Mouse (Mus musculus) adrenal gland, postnatal 36 days (tissue): ENCODE measurements around the gene Pnrc1. TPM values are rescaled to one million over a fixed set of nuclear protein-coding genes. Genes with fewer than 3 reads are reported as not detected.

Experiments used
- DNase-seq, 2 experiments: peaks; one replicate each; pipeline ENCODE4 v3.0.0; 2021; ENCODE audit warnings: mixed read lengths in 1 of 2
- total RNA-seq, 2 experiments: library from RNA; stranded (reverse); gene quantifications; 2 replicates each; pipeline ENCODE4 v1.2.3; 2021

Gene Pnrc1
- total RNA-seq, 2 experiments from 2014 or later: 192 to 221 TPM

- no peak for DNase-seq
These were observed 19.3 kb downstream of the Pnrc1 start for GRCm38 (mm10) chr4:33270386-33271314.

GRCm38 (mm10) chr4:33264979-33265726, 24.8 kb downstream of the Pnrc1 start:
- no peak for DNase-seq

DNA sequence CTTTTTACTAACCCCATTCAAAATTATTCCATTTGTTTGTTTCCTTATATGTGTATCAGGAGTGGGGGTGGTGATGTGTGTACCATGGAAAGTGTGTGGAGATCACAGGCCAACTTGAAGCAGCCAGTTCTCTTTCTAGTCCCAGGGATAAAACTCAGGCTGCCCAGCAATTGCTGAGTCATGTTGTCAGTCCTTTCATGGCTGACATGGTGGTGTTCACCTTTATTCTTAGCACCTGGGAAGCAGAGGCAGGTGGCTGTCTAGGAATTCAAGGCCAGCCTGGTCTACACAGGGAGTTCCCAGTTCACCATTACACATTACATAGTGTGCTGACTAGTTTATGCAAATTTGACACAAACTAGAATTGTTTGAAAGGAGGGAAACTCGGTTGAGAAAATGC, 27.1 kb downstream of the Pnrc1 start:
- no peak for DNase-seq

GRCm38 (mm10) chr4:33261311-33261753, 28.6 kb downstream of the Pnrc1 start:
- peak; percentile 96 to 98 for DNase-seq

DNA sequence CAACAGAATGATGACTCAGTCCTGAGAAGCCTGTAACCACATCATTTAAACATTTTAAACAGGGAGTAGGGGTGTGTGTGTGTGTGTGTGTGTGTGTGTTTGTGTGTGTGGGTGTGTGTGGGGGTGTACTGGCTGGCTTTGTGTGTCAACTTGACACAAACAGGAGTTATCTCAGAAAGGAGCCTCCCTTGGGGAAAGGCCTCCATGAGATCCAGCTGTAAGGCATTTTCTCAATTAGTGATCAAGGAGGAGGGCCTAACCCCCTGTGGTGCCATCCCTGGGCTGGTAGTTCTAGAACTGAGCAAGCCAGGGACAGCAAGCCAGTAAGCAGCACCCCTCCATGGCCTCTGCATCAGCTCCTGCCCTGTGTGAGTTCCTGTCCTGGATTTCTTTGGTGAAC, 29.7 kb downstream of the Pnrc1 start:
- DNase-seq: no peak

- DNase-seq: no peak
These were observed 32.5 kb downstream of the Pnrc1 start for GRCm38 (mm10) chr4:33257263-33257964.

DNA sequence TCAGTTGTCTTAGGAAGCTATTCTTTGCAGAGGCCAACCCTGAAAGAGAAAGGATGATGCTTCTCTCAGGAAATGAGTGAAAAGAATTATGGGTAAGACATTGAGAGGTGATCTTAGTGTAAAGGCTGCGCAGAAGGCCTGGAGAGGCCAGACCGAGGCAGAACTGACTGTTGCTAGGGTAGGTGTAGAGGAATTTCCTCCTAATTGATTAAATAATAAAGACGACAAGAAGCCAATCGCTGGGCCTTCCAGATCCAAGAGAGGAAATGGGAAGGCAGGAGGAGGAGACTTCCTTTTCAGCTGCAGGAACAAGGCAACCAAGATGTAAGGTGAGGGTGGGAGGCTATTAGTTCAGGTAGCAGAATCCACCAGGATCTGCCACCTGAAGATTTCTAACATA, 35.3 kb downstream of the Pnrc1 start:
- no peak for DNase-seq

DNA sequence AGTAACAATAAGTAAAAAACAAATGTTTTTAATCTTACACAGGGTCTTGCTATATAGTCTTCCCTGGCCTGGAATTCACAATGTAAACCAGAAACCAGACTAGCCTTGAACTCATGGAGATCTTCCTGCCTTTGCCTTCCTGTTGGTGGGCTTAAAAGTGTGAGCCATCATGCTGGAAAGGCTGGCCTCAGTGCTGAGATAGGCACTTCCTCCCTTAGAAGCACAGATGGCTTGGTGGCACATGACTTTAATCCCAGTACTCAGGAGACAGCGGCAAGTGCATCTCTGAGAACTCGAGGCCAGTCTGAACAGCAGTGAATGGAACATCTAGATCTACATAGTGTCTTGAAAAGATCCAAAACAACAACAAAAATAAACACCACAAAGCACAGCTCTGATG, 39.1 kb downstream of the Pnrc1 start:
- no peak for DNase-seq

- no peak for DNase-seq
These were observed 40.2 kb downstream of the Pnrc1 start for GRCm38 (mm10) chr4:33249716-33250230.

DNA sequence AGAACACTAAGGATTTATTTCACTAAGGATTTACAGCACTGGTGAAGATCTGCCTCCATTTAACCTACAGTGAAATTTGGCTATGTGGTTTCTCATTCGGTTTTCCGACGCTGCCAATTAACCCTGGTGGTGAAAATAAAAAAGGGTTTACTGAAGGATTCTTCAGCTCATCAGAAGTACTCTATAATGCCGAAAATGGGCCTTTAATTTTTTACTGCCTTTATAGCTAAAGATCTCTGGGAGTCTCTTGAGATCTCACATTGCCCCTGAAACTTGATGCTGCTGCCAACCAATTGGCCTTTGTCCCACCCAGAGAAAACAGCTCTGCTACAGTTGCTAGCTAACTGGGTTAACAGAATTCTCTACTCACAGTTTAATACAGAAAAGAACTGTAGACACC, 41.0 kb downstream of the Pnrc1 start:
- DNase-seq: no peak

DNA sequence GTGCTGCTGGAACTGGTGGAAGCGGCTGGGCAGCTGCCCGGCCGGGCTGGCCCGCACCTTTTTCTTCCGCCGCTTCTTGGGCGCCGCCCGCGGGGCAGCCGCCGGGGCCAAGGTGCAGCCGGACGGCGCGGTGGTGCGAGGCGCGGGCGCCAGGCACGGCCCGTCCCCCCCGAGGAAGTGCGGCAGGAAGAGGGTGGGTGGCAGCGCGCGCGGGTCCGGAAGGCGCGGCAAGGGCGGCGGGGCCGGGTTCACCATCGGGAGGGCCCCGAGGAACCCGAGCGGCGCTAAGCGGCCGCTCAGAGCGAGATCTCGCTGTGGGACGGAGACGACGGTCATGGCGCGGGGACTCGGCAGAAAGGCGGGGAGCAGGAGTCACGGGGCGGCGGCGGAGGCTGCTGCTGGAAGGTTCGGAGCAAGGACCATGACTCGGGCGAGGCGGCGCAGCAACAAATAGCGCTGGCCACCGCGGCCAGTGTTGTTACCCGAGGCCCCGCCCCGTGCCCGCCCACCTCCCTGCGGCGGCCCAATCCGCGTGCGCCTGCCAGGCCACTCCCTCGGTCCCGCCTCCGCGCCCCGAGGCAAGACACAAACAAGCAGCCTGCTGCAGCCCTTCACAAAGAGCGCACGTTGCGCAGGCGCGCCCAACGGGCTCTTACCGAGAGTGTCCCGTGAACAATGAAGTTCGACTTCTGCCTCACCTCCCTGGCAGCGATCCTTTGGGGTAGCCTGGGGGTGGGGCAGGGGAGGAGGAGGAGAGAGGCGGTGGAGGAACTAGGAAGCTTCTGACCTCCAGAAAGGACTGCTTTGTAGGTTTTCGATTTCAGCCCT, 41.7 kb downstream of the Pnrc1 start:
- peak; percentile 99 for DNase-seq

DNA sequence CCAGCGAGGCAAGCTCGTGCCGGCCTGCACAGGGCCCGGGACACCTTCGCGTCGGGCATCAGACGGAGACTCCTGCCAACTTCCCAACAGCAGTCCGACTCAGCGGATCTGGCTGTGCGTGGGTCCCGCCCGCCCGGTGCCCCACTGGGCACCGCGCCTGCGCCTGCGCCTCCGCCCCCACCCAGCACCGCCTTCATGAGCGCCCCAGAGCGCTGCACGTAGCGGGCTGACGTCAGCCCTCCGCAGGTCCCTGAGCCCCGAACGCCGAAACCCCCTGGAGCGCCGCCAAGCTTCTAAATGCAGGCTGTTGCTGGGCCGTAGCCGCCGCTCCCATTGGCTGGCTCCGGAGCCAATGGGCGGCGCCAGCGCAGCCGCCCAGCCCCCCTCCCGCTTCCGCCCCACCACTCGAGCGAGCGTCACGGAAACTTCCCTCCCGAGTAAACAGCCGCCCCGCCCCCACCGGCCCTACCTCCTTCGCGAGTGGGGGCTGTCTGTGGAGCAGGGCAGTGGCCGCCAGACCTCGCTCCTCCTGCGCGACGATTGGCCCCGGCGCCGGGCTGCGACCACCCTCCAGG, 42.4 kb downstream of the Pnrc1 start:
- DNase-seq: peak; percentile 99 to 100

GRCm38 (mm10) chr4:33245853-33246395, 44.0 kb downstream of the Pnrc1 start:
- no peak for DNase-seq

DNA sequence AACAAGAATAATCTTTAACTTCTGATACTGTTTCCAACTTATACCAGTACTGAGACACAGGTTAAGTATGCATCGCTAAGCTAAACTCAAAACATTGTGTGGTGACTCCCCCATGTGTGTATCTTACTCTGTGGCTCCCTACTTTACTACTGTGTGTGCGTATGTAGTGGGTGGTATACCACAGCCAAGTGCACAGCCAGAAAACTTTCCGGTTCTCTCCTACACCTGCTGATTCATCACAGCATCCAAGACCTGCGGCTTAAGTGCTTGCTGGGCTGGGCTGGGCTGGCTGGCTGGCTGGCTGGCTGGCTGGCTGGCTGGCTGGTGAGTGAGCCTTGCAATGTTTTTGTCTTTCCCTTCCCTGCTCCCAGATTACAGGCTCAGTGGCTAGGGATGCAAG, 46.0 kb downstream of the Pnrc1 start:
- DNase-seq: no peak

- DNase-seq: no peak
These were observed 46.8 kb downstream of the Pnrc1 start for GRCm38 (mm10) chr4:33243016-33243758.

- DNase-seq: no peak
These were observed 47.4 kb downstream of the Pnrc1 start for GRCm38 (mm10) chr4:33242536-33242935.

GRCm38 (mm10) chr4:33230881-33231280, 59.1 kb downstream of the Pnrc1 start:
- no peak for DNase-seq

DNA sequence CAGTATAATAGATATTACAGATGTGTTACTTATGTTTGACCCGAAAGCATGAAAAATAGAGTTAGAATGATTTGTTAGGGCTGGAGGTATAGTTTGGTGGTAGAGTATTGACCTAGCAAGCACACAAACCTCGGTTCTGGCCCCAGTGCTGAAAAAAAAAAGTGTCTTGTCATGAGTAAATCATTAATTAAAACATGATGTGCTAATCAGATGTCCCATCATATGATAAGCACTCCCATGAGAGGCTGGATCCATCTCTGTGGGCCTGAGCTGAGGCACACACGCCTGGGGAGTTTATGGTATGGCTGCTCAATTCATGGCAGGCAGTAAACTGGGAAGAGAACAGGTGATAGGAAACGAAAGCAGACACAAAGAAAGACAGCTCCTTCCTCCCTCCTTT, 60.3 kb downstream of the Pnrc1 start:
- DNase-seq: no peak

DNA sequence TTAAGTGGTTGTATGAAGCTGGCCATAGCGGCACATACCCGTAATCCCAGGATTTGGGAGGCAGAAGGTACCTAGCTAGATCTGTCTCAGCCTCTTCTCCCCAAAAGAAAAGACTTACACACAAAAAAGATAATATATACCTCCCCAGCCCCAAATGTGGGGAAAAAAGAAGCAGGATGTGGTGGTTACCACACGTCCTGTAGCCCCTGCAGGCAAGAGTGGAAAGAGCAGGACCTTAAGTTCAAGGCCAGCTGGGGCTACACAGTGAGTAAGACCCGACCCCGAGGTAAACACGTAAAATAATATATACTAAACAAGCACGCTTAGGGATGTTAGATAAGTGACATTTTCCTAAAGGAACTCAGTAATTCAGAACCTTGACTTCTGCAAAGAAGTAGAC, 62.8 kb downstream of the Pnrc1 start:
- DNase-seq: no peak
